Mouse (Mus musculus): Measurements from ENCODE around the gene Ppp1r32. TPM values are rescaled to one million over a fixed set of nuclear protein-coding genes. Genes with fewer than 3 reads are reported as not detected.

Gene Ppp1r32
- polyA plus RNA-seq (2015; fragmentation: Nextera tagmentation; extraction: Ambion mirVana) = 0.10 and 0.19 TPM in 2 replicates

DNA sequence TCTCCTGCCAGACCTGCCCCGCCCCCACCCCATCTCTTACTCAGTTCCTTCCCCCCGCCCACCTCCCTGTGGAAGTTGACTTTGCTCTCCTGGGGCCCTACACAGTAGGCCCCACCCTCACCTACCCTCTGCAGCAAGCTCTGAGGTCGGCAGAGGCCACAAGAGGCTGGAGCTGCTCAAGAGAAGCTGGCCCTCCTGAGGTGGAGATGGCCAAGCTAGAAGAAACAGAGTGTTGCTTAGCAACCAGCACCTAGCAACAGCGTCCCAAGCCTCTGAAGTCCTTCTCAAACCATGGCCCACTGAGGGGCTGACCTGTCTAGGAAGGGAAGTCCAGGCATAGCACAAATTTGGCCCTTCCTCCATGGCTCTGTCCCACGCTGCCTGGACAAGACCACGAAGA, at the start of gene Ppp1r32:
Gene Ppp1r32, minus strand, starts transcription at position 226 of the 400 bp plus-strand sequence.
- Histone ChIP-seq H3K4me2 (no peak within 1 kb of the TSS), H3K4me1 (peaks cover 18% of the 10 kb centered on the region), H3K36me3 (no peaks in the 10 kb centered on the region), H3K27me3 (replicated peaks) (peaks cover 75% of the 10 kb centered on the region), H3K9me3 (no peaks in the 10 kb centered on the region), H3K4me3 (no peak within 1 kb of the TSS), H3K27ac (replicated peaks) (no peak within 1 kb of the TSS), H3K9ac (no peak within 1 kb of the TSS)
- 18% methylated on average over 6 of the region's 6 CpGs for WGBS
- ATAC-seq (ENCODE audit: extremely low read depth, insufficient number of reproducible peaks, low FRiP score, low TSS enrichment) = no peak

DNA sequence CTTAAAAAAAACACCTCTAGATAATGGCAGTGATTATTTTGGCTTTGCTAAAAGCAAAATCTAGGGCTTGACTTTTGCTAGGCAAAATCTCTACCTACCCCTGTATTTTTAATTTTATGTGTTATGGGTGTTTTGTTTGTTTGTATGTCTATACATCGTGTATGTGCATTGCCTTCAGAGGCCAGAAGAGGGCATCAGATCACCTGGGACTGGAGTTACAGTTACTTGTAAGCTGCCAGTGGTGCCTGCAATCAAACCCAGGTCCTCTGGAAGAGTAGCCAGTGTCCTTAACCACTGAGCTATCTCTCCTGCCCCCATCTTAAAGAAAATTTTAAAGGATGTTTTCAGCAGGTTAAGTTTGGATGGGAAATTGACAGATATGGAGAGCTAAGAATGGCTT, 47.4 kb upstream of the Ppp1r32 start:
- no peak overlapping the region for H3K4me3 ChIP-seq
- peaks cover 20% of the 10 kb centered on the region for H3K4me1 ChIP-seq
- H3K9ac ChIP-seq = no peak overlapping the region
- WGBS = 97% methylated on average over 1 of the region's 1 CpGs
- ATAC-seq (ENCODE audit: extremely low read depth, insufficient number of reproducible peaks, low FRiP score, low TSS enrichment) = no peak
- H3K36me3 ChIP-seq = peaks cover 75% of the 10 kb centered on the region
- no peaks in the 10 kb centered on the region for H3K9me3 ChIP-seq
- no peaks in the 10 kb centered on the region for H3K27me3 ChIP-seq (replicated peaks)
- no peak overlapping the region for H3K27ac ChIP-seq (replicated peaks)
- no peak overlapping the region for H3K4me2 ChIP-seq

GRCm38 (mm10) chr19:10525910-10526309, 43.2 kb upstream of the Ppp1r32 start, which contains the start of gene Sdhaf2:
Gene Sdhaf2, minus strand, starts transcription at chr19:10526142.
- H3K27ac ChIP-seq (replicated peaks) = peak within 1 kb of the TSS; percentile 95
- H3K4me1 ChIP-seq = peaks cover 38% of the 10 kb centered on the region
- H3K4me2 ChIP-seq = peak within 1 kb of the TSS; percentile 79
- H3K36me3 ChIP-seq = peaks cover 44% of the 10 kb centered on the region
- no peaks in the 10 kb centered on the region for H3K9me3 ChIP-seq
- ATAC-seq (ENCODE audit: extremely low read depth, insufficient number of reproducible peaks, low FRiP score, low TSS enrichment) = no peak
- WGBS = under 1% methylated on average over 11 of the region's 11 CpGs
- peak within 1 kb of the TSS; percentile 93 for H3K9ac ChIP-seq
- H3K27me3 ChIP-seq (replicated peaks) = no peaks in the 10 kb centered on the region
- H3K4me3 ChIP-seq = peak within 1 kb of the TSS; percentile 72

DNA sequence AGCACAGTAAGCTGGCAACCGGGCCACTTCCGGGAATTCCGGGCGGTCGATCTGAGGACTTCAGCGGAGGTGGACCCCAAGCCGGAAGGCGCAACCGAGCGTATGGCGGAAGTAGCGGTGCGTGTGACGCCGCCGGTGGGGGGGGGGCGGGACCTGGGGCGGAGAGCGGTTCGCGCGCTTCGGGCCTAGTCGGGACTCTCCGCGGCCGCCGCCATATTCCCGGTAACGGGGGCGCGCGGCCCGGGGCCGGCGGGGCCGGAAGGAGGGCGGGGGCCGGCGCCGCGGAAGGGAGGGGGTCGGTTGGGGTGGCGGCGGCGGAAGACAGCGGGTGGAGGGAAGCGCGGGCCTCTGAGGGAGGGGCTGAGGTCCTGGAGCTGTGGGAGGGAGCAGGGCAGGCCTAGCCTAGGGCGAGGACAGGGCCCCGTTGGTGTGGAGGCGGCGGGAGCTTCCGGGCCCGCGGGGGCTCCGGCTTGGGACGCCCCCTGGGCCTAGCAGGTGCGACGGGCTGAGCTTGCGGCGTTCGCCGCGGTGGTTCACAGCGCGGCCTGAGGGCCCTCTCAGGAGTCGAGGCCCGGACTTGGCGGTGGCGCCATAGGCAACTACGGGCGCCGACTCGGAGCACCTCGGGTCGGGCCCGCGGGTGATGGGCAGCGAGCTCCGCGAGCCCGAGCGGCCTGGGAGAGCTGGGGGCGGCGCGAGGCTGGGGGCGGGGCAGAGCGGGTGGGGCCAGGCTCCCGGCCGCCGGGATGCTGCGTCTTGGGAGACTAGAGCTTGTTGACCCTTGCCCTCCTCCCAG, 42.6 kb upstream of the Ppp1r32 start, which contains the start of gene Cpsf7:
Gene Cpsf7, plus strand, starts transcription at position 161 of the 796 bp plus-strand sequence.
- Histone ChIP-seq H3K27ac (replicated peaks) (peak within 1 kb of the TSS; percentile 95), H3K4me1 (peaks cover 38% of the 10 kb centered on the region), H3K4me2 (peak within 1 kb of the TSS; percentile 79), H3K9me3 (no peaks in the 10 kb centered on the region), H3K36me3 (peaks cover 38% of the 10 kb centered on the region), H3K9ac (peak within 1 kb of the TSS; percentile 93), H3K27me3 (replicated peaks) (no peaks in the 10 kb centered on the region), H3K4me3 (peak within 1 kb of the TSS; percentile 72)
- WGBS = under 1% methylated on average over 82 of the region's 93 CpGs
- peak; percentile 91 for ATAC-seq (ENCODE audit: extremely low read depth, insufficient number of reproducible peaks, low FRiP score, low TSS enrichment)

GRCm38 (mm10) chr19:10524784-10525105, 42.0 kb upstream of the Ppp1r32 start:
- ATAC-seq (ENCODE audit: extremely low read depth, insufficient number of reproducible peaks, low FRiP score, low TSS enrichment) = no peak
- WGBS = under 1% methylated on average over 19 of the region's 19 CpGs
- Histone ChIP-seq H3K36me3 (peaks cover 32% of the 10 kb centered on the region), H3K4me2 (peak overlapping the region; percentile 78), H3K4me1 (peaks cover 38% of the 10 kb centered on the region), H3K4me3 (peak overlapping the region; percentile 72), H3K9me3 (no peaks in the 10 kb centered on the region), H3K9ac (peak overlapping the region; percentile 93), H3K27ac (replicated peaks) (peak overlapping the region; percentile 95), H3K27me3 (replicated peaks) (no peaks in the 10 kb centered on the region)

- Histone ChIP-seq H3K27me3 (replicated peaks) (no peaks in the 10 kb centered on the region), H3K4me2 (peak overlapping the region; percentile 78), H3K27ac (replicated peaks) (no peak overlapping the region), H3K4me1 (peaks cover 38% of the 10 kb centered on the region), H3K9me3 (no peaks in the 10 kb centered on the region), H3K36me3 (peaks cover 24% of the 10 kb centered on the region), H3K4me3 (peak overlapping the region; percentile 72; the same call in 1 of the 2 replicates), H3K9ac (no peak overlapping the region)
- 65% methylated on average over 5 of the region's 5 CpGs for WGBS
- ATAC-seq (ENCODE audit: extremely low read depth, insufficient number of reproducible peaks, low FRiP score, low TSS enrichment) = no peak
These were observed 40.9 kb upstream of the Ppp1r32 start for GRCm38 (mm10) chr19:10523483-10524080.

- Histone ChIP-seq H3K36me3 (peaks cover 20% of the 10 kb centered on the region), H3K4me3 (no peak overlapping the region), H3K27me3 (replicated peaks) (no peaks in the 10 kb centered on the region), H3K9me3 (no peaks in the 10 kb centered on the region), H3K4me1 (peaks cover 28% of the 10 kb centered on the region), H3K9ac (no peak overlapping the region), H3K4me2 (no peak overlapping the region), H3K27ac (replicated peaks) (no peak overlapping the region)
- ATAC-seq (ENCODE audit: extremely low read depth, insufficient number of reproducible peaks, low FRiP score, low TSS enrichment) = no peak
- 72% methylated on average over 1 of the region's 1 CpGs for whole genome bisulfite sequencing
These were observed 39.2 kb upstream of the Ppp1r32 start for GRCm38 (mm10) chr19:10521926-10522325.

DNA sequence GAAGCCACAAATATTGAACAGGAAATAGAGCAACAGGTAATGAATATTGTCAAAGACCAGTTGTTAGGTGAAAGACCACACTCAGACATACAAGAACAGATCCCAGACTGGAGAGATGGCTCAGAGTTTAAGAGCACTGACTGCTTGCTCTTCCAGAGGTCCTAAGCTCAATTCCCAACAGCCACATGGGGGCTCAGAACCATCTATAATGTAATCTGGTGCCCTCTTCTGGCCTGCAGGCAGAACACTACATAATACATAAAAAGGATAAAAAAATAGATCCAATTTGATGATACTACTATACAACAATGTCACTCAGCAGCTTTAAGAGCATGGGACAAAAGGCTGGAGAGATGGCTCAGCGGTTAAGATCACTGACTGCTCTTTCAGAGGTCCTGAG, 37.6 kb upstream of the Ppp1r32 start:
- no peaks in the 10 kb centered on the region for H3K27me3 ChIP-seq (replicated peaks)
- WGBS = 54% methylated on average over 1 of the region's 1 CpGs
- no peak overlapping the region for H3K4me3 ChIP-seq

GRCm38 (mm10) chr19:10510759-10511330, 28.1 kb upstream of the Ppp1r32 start:
- H3K36me3 ChIP-seq = peaks cover 69% of the 10 kb centered on the region

More for the DNA sequence above, 37.6 kb upstream of the Ppp1r32 start:
- ATAC-seq (ENCODE audit: extremely low read depth, insufficient number of reproducible peaks, low FRiP score, low TSS enrichment) = no peak
- Histone ChIP-seq H3K9me3 (no peaks in the 10 kb centered on the region), H3K4me2 (no peak overlapping the region), H3K36me3 (peaks cover 33% of the 10 kb centered on the region), H3K4me1 (peaks cover 18% of the 10 kb centered on the region), H3K9ac (no peak overlapping the region), H3K27ac (replicated peaks) (no peak overlapping the region)

DNA sequence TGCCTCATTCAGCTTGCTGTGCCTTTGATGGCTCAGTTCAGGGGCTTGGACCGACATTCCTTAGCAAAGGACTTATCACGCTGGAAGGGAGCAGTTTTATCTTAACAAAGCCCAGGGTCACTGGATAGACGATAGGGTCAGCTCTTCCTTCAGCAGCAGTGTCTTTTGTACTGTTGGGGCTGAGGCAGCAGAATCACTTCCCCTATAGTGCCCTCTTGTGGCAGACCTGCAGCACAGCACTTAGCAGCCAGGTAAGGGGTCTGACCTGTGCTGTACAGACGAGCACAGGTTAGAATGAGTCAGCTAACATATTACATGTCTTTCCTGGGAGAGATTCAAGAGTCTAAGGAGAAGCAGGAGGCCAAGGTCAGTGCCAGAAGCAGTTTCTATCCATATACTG, 19.8 kb upstream of the Ppp1r32 start:
- no peak overlapping the region for H3K4me3 ChIP-seq
- H3K4me1 ChIP-seq = peaks cover 4% of the 10 kb centered on the region; the same call in 1 of the 2 replicates
- H3K27me3 ChIP-seq (replicated peaks) = no peaks in the 10 kb centered on the region
- H3K36me3 ChIP-seq = peaks cover 82% of the 10 kb centered on the region
- H3K9ac ChIP-seq = no peak overlapping the region
- no peak for ATAC-seq (ENCODE audit: extremely low read depth, insufficient number of reproducible peaks, low FRiP score, low TSS enrichment)
- no peak overlapping the region for H3K27ac ChIP-seq (replicated peaks)
- WGBS = 5% methylated on average over 4 of the region's 4 CpGs
- no peaks in the 10 kb centered on the region for H3K9me3 ChIP-seq
- H3K4me2 ChIP-seq = no peak overlapping the region

More at GRCm38 (mm10) chr19:10510759-10511330, 28.1 kb upstream of the Ppp1r32 start:
- H3K4me3 ChIP-seq = no peak overlapping the region
- H3K9me3 ChIP-seq = no peaks in the 10 kb centered on the region
- no peaks in the 10 kb centered on the region for H3K4me1 ChIP-seq
- WGBS = 75% methylated on average over 6 of the region's 6 CpGs
- no peak for ATAC-seq (ENCODE audit: extremely low read depth, insufficient number of reproducible peaks, low FRiP score, low TSS enrichment)
- H3K9ac ChIP-seq = no peak overlapping the region
- no peak overlapping the region for H3K4me2 ChIP-seq
- H3K27ac ChIP-seq (replicated peaks) = no peak overlapping the region
- H3K27me3 ChIP-seq (replicated peaks) = no peaks in the 10 kb centered on the region

- H3K36me3 ChIP-seq = peaks cover 69% of the 10 kb centered on the region
- no peaks in the 10 kb centered on the region for H3K9me3 ChIP-seq
- no peak overlapping the region for H3K9ac ChIP-seq
- no peaks in the 10 kb centered on the region for H3K27me3 ChIP-seq (replicated peaks)
- no peak for ATAC-seq (ENCODE audit: extremely low read depth, insufficient number of reproducible peaks, low FRiP score, low TSS enrichment)
- H3K4me1 ChIP-seq = peaks cover 4% of the 10 kb centered on the region; the same call in 1 of the 2 replicates
- no peak overlapping the region for H3K4me3 ChIP-seq
- H3K27ac ChIP-seq (replicated peaks) = no peak overlapping the region
- 81% methylated on average over 8 of the region's 8 CpGs for WGBS
- no peak overlapping the region for H3K4me2 ChIP-seq
These were observed 17.9 kb upstream of the Ppp1r32 start for GRCm38 (mm10) chr19:10500581-10500980.
